ENCODE assay signal across 9 mouse cellular contexts in genomic region chr1:131351436-131351835, GRCm38 (mm10).
DNase-seq lines count a peak whose midpoint lies in the region; ATAC-seq and TF ChIP-seq lines count a peak whose summit lies in the region.
"Had no signal": no experiment of that assay in that cellular context is flagged by ENCODE, and none has a peak within 500 bp of the region (broad histone marks: within the 10 kb centered on the region; RNA-seq: fewer than 3 reads in every experiment).

No protein-coding gene starts in this region.

- H3K27ac ChIP-seq in forebrain, postnatal 0 days (ENCODE audit: low read depth, low read length) = peak overlapping the region; percentile 85

- intact Hi-C loops in left cerebral cortex, postnatal 10 days (cut with DNase I) = no loop called here

- no peaks in the 10 kb centered on the region for H3K27me3 ChIP-seq in forebrain, postnatal 0 days (ENCODE audit: insufficient read depth, low read length)

- peak; percentile 18 for DNase-seq in retina, postnatal 1 day
- DNase-seq in retina, embryonic 14.5 days (ENCODE audit: low spot score) = no peak
- peak; percentile 91 for DNase-seq in forebrain, postnatal 0 days
- peak; percentile 32 to 47 for DNase-seq in left cerebral cortex, postnatal 10 days (ENCODE audit: extremely low spot score in 1 of 2, low spot score in 2 of 2)
- no peak for DNase-seq in urinary bladder, postnatal 4 days (ENCODE audit: low spot score in 2 of 2)
- DNase-seq in T-cell, adult 2 months (ENCODE audit: low spot score) = no peak
- DNase-seq in testis, postnatal 10 days (ENCODE audit: low spot score) = no peak

- H3K36me3 ChIP-seq in forebrain, postnatal 0 days (ENCODE audit: insufficient read depth) = peaks cover 35% of the 10 kb centered on the region

- WGBS in forebrain, postnatal 0 days = 10% methylated on average over 2 of the region's 2 CpGs

- H3K9me3 ChIP-seq in forebrain, postnatal 0 days (ENCODE audit: low read length) = no peaks in the 10 kb centered on the region

- TF ChIP-seq CTCF in forebrain, postnatal 0 days (IDR thresholded peaks at IDR 0.05; ENCODE audit: low read depth) = no peak

- H3K4me1 ChIP-seq in forebrain, postnatal 0 days (ENCODE audit: insufficient read depth) = no peaks in the 10 kb centered on the region; the same call in 1 of the 2 replicates

- H3K9ac ChIP-seq in forebrain, postnatal 0 days = no peak overlapping the region; the same call in 1 of the 2 replicates

- no peak overlapping the region for H3K4me3 ChIP-seq in forebrain, postnatal 0 days (ENCODE audit: low read depth, low read length)
- H3K4me3 ChIP-seq: erythroblast, embryonic 14.5 days; myocyte had no signal

- ATAC-seq in forebrain, postnatal 0 days = peak; percentile 99

- H3K4me2 ChIP-seq in forebrain, postnatal 0 days (ENCODE audit: low read depth) = no peak overlapping the region

Comparison
In these comparisons a context has a peak if more than half of its experiments do, and no peak if none do; other contexts are left out.
1. DNase-seq: peak in retina, postnatal 1 day (single experiment), forebrain, postnatal 0 days (single experiment) and left cerebral cortex, postnatal 10 days (2 of 2); none in retina, embryonic 14.5 days (single experiment), urinary bladder, postnatal 4 days (0 of 2), T-cell, adult 2 months (single experiment) and testis, postnatal 10 days (single experiment).